Mouse (Mus musculus) CH12.LX (cell line): ENCODE measurements at regions not wholly inside any gene's neighbourhood (a gene's known extent, or its start where the extent isn't known, plus 50 kb on each side); places are given as distances from the start of the nearest gene placed in this dataset.

Source experiments
- BHLHE40 ChIP-seq: IDR thresholded peaks from 2 replicates; pipeline ENCODE4 v1.6.1; 2011; ENCODE audit warnings: mild to moderate bottlenecking, low read depth, low read length, improper control_type of control experiment
- CTCF ChIP-seq, 2 experiments: IDR thresholded peaks in 1 of 2; conservative IDR thresholded peaks in 1 of 2; 2 replicates each; pipeline ENCODE4 v1.5.1; 2011 to 2012; ENCODE audit warnings: low read depth in 2 of 2, low read length in 2 of 2, improper control_type of control experiment in 1 of 2, inconsistent platforms in 1 of 2, mild to moderate bottlenecking in 1 of 2, moderate library complexity in 1 of 2
- ELF1 ChIP-seq: IDR thresholded peaks from 2 replicates; pipeline ENCODE4 v1.6.1; 2014; ENCODE audit warnings: low read depth, mild to moderate bottlenecking, inconsistent platforms, low read length, improper control_type of control experiment
- KAT2A ChIP-seq: IDR thresholded peaks from 2 replicates; pipeline ENCODE4 v1.6.1; 2012; ENCODE audit warnings: low read length, improper control_type of control experiment, inconsistent platforms; ENCODE audit not compliant: insufficient replicate concordance
- MAFK ChIP-seq: IDR thresholded peaks from 2 replicates; pipeline ENCODE4 v1.6.1; 2011; ENCODE audit warnings: low read length, improper control_type of control experiment; ENCODE audit not compliant: insufficient replicate concordance
- MAX ChIP-seq: IDR thresholded peaks from 2 replicates; pipeline ENCODE4 v1.6.1; 2011; ENCODE audit warnings: low read length, improper control_type of control experiment
- MYC ChIP-seq: IDR thresholded peaks from 2 replicates; pipeline ENCODE4 v1.6.1; 2011; ENCODE audit warnings: low read depth, mild to moderate bottlenecking, improper control_type of control experiment, low read length
- NELFE ChIP-seq: IDR thresholded peaks from 2 replicates; pipeline ENCODE4 v1.6.1; 2011; ENCODE audit warnings: low read depth, low read length, improper control_type of control experiment
- POLR2A ChIP-seq: IDR thresholded peaks from 2 replicates; pipeline ENCODE4 v1.6.1; 2011; ENCODE audit warnings: low read depth, mild to moderate bottlenecking, improper control_type of control experiment, low read length
- SIN3A ChIP-seq: IDR thresholded peaks from 2 replicates; pipeline ENCODE4 v1.6.1; 2012; ENCODE audit warnings: low read length, improper control_type of control experiment, inconsistent platforms
- TBP ChIP-seq: conservative IDR thresholded peaks from 2 replicates; pipeline ENCODE4 v1.6.1; 2011; ENCODE audit warnings: low read depth, low read length, improper control_type of control experiment
- UBTF ChIP-seq: IDR thresholded peaks from 2 replicates; pipeline ENCODE4 v1.6.1; 2012; ENCODE audit warnings: low read depth, mild to moderate bottlenecking, inconsistent platforms, low read length, improper control_type of control experiment, moderate library complexity
- ZKSCAN1 ChIP-seq: IDR thresholded peaks from 2 replicates; pipeline ENCODE4 v1.6.1; 2012; ENCODE audit warnings: low read depth, inconsistent platforms, low read length, improper control_type of control experiment, borderline replicate concordance
- ZMIZ1 ChIP-seq: IDR thresholded peaks from 2 replicates; pipeline ENCODE4 v1.6.1; 2012; ENCODE audit warnings: low read depth, mild to moderate bottlenecking, inconsistent platforms, low read length, improper control_type of control experiment

GRCm38 (mm10) chr10:109105781-109106180, 95.0 kb upstream of the Syt1 start:
- TF ChIP-seq POLR2A, result no peak
- TF ChIP-seq TBP, result no peak
- TF ChIP-seq ZKSCAN1, result no peak
- TF ChIP-seq MAX, result no peak
- TF ChIP-seq CTCF (conservative IDR thresholded peaks at IDR 0.05 in 1 of 2, IDR thresholded peaks at IDR 0.05 in 1 of 2; ENCODE audit: low read depth in 2 of 2, low read length in 2 of 2), result no peak
- no peak for TF ChIP-seq NELFE
- no peak for TF ChIP-seq KAT2A
- TF ChIP-seq ELF1, result no peak
- TF ChIP-seq SIN3A, result no peak
- TF ChIP-seq ZMIZ1, result no peak
- TF ChIP-seq UBTF, result no peak
- no peak for TF ChIP-seq MAFK
- no peak for TF ChIP-seq MYC
- TF ChIP-seq BHLHE40, result no peak
